Mouse (Mus musculus) hindbrain, embryonic 10.5 days (tissue): ENCODE measurements around the gene Ptx4. TPM values are rescaled to one million over a fixed set of nuclear protein-coding genes. Genes with fewer than 3 reads are reported as not detected.

Source experiments
- DNase-seq: peaks from one replicate; pipeline ENCODE4 v3.0.0-alpha.2; 2017; ENCODE audit warnings: low spot score
- H3K27ac ChIP-seq: fragments of 300-500 bp; sonication (generic); 2 replicates; pipeline ENCODE4 v1.5.1; 2016; ENCODE audit warnings: mild to moderate bottlenecking, moderate library complexity
- H3K27me3 ChIP-seq: fragments of 300-500 bp; sonication (generic); 2 replicates; pipeline ENCODE4 v1.6.1; 2016; ENCODE audit warnings: mild to moderate bottlenecking; ENCODE audit not compliant: poor library complexity, insufficient read depth, severe bottlenecking
- H3K36me3 ChIP-seq: fragments of 300-500 bp; sonication (generic); 2 replicates; pipeline ENCODE4 v1.6.1; 2016; ENCODE audit warnings: mild to moderate bottlenecking, moderate library complexity
- H3K4me1 ChIP-seq: fragments of 300-500 bp; sonication (generic); replicated peaks from 2 replicates; pipeline ENCODE4 v1.6.1; 2016; ENCODE audit warnings: mild to moderate bottlenecking
- H3K4me3 ChIP-seq: fragments of 300-500 bp; sonication (generic); 2 replicates; pipeline ENCODE4 v1.5.1; 2016; ENCODE audit warnings: mild to moderate bottlenecking, moderate library complexity
- H3K9me3 ChIP-seq: fragments of 300-500 bp; sonication (generic); 2 replicates; pipeline ENCODE4 v1.6.1; 2016; ENCODE audit warnings: mild to moderate bottlenecking, moderate library complexity
- WGBS: fragments of 180-500 bp; shearing (Covaris S2); methylation state at CpG from one replicate; pipeline ENCODE4 v1.1.7; 2016; 5-methylcytosine and 5-hydroxymethylcytosine counted together
- polyA plus RNA-seq: library from polyadenylated mRNA; unstranded; fragments of >200 nt; fragmentation: Nextera tagmentation; extraction: Ambion mirVana; gene quantifications from 2 replicates; pipeline ENCODE4 v1.2.1, GENCODE M21; 2016

The Ptx4 gene
- polyA plus RNA-seq: not detected in 2 replicates

DNA sequence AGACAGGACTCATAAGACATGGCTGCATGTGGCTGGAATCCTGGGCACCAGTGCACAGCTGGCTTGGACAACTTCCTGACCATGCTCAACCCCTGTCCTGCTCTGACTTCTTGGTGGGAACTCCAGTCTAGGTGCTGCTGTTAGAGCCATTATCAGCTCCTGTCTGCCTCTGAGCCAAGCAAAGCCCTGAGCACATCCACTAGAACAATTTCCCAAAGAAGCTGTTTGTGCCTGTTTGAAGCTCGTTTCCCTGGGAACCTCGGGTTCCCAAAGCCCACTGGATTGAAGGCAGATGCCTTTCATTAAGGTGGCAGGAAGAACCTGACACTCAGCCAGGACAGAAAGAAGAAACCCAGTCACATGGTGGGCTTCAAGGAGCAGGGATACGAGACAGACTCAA, at the start of gene Ptx4:
Ptx4 (plus strand) TSS at position 355 of the 400 bp plus-strand sequence.
- Histone ChIP-seq H3K4me3 (no peak within 1 kb of the TSS), H3K9me3 (no peaks in the 10 kb centered on the region), H3K36me3 (no peaks in the 10 kb centered on the region), H3K4me1 (peaks cover 7% of the 10 kb centered on the region; the same call in 1 of the 2 replicates), H3K27ac (no peak within 1 kb of the TSS), H3K27me3 (no peaks in the 10 kb centered on the region; the same call in 1 of the 2 replicates)
- no peak for DNase-seq
- WGBS: 46% methylated on average over 3 of the region's 3 CpGs

GRCm38 (mm10) chr17:25076906-25077305, 43.7 kb upstream of the Ptx4 start:
- 0 out of 2 replicates have a peak, but pooled peaks cover 11% of the 10 kb centered on the region for H3K4me1 ChIP-seq
- no peak overlapping the region for H3K4me3 ChIP-seq
- H3K27ac ChIP-seq: no peak overlapping the region
- no peak for DNase-seq
- H3K27me3 ChIP-seq: no peaks in the 10 kb centered on the region
- WGBS: 91% methylated on average over 4 of the region's 4 CpGs
- peaks cover 41% of the 10 kb centered on the region for H3K36me3 ChIP-seq
- no peaks in the 10 kb centered on the region for H3K9me3 ChIP-seq

GRCm38 (mm10) chr17:25077771-25078372, 42.7 kb upstream of the Ptx4 start:
- no peak for DNase-seq
- WGBS: 89% methylated on average over 13 of the region's 13 CpGs
- no peak overlapping the region for H3K27ac ChIP-seq
- H3K4me1 ChIP-seq: 0 out of 2 replicates have a peak, but pooled peaks cover 11% of the 10 kb centered on the region
- H3K27me3 ChIP-seq: no peaks in the 10 kb centered on the region
- H3K9me3 ChIP-seq: no peaks in the 10 kb centered on the region
- H3K4me3 ChIP-seq: no peak overlapping the region
- H3K36me3 ChIP-seq: peaks cover 35% of the 10 kb centered on the region

- Histone ChIP-seq H3K9me3 (no peaks in the 10 kb centered on the region), H3K4me3 (peak overlapping the region; percentile 35), H3K27ac (peak overlapping the region; percentile 80), H3K4me1 (peaks cover 22% of the 10 kb centered on the region; the same call in 1 of the 2 replicates), H3K27me3 (no peaks in the 10 kb centered on the region), H3K36me3 (peaks cover 30% of the 10 kb centered on the region)
- DNase-seq: no peak
- WGBS: 90% methylated on average over 13 of the region's 13 CpGs
Observed at GRCm38 (mm10) chr17:25080210-25080609, 40.4 kb upstream of the Ptx4 start.

- H3K4me1 ChIP-seq: peaks cover 22% of the 10 kb centered on the region; the same call in 1 of the 2 replicates
- H3K36me3 ChIP-seq: peaks cover 30% of the 10 kb centered on the region
- no peak for DNase-seq
- 77% methylated on average over 11 of the region's 11 CpGs for WGBS
- no peaks in the 10 kb centered on the region for H3K9me3 ChIP-seq
- peak overlapping the region; percentile 35 for H3K4me3 ChIP-seq
- peak overlapping the region; percentile 80 for H3K27ac ChIP-seq
- no peaks in the 10 kb centered on the region for H3K27me3 ChIP-seq
Observed at GRCm38 (mm10) chr17:25080960-25081381, 39.6 kb upstream of the Ptx4 start.

DNA sequence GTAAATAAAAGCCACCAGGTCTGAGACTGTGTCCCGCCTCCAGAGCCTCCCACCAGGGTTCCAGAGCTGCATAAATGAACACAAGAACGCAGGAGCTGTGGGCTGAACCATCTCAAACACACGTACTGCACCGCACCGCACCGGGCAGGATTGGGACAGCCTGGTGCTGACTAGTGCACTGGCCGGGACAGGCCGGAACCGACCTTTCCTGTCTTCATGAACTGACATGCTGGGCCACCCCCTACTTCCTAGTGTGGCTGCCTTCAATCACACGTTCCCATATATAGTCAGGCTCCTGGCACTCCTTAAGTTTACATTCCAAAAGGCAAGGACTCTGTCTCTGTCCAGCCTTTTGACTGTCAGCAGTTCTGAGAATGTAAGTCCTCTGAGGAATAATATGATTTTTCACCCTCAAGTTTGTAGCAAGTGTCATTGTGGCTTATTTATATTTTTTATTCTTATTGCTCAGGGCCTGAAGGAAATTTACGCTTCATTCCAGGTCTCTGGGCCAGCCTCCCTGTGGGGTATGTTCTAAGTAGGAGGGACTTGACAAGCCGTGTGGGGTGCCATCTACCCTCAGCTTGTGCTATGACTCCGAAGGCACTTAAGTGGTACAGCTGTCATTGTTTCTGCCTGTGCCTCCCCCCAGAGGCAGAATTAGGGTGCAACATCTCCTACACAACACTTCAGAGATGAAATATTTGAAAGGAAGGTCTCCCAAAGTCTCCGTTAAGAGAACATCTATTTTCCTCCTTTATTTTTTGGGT, 38.3 kb upstream of the Ptx4 start:
- Histone ChIP-seq H3K4me3 (no peak overlapping the region), H3K36me3 (peaks cover 27% of the 10 kb centered on the region), H3K4me1 (peaks cover 22% of the 10 kb centered on the region; the same call in 1 of the 2 replicates), H3K27me3 (no peaks in the 10 kb centered on the region), H3K9me3 (no peaks in the 10 kb centered on the region), H3K27ac (peak overlapping the region; percentile 64)
- no peak for DNase-seq
- WGBS: 74% methylated on average over 14 of the region's 14 CpGs

DNA sequence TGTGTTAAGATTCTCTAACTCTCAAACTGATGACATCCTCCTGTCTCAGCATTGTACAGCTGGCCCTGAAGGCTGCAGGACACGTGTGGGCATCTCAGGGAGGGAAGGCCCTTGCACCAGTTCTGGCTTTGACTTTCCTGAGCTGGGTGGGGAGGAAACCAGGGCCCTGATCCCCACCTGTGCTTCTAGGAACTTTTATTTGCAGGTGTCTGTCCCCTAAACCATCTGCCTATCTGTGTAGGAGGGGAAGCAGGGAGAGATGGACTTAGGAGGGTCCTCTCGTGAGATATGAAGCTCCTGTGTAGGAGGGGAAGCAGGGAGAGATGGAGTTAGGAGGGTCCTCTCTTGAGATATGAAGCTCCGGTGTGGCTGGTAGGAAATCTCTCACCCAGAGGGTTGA, 37.7 kb upstream of the Ptx4 start:
- Histone ChIP-seq H3K36me3 (peaks cover 25% of the 10 kb centered on the region), H3K27ac (peak overlapping the region; percentile 54), H3K27me3 (no peaks in the 10 kb centered on the region), H3K4me3 (no peak overlapping the region), H3K9me3 (no peaks in the 10 kb centered on the region), H3K4me1 (peaks cover 22% of the 10 kb centered on the region; the same call in 1 of the 2 replicates)
- DNase-seq: no peak
- WGBS: 65% methylated on average over 3 of the region's 3 CpGs

DNA sequence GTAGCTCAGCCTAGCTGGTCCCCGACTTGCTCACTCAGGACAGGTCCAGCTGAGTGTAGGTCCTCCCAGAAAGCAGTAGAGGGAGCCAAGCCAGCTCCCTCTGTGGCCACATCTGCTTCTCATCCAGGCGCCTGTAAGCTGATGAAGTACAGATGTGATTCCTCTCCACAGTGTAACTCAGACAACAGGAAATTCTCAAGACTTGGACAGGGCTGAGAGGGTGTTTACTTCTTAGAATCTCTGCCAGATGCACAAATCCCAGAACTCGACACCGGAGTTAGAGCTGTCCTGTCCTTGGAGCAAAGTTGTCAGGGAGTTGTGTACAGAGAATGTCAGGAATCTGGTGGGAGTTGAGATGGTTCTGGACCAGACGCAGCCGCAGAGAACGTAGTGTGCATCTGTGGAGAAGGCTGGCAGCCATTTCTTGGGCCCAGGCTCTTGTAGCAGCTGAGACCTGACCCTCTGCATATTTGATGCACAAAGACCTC, 37.1 kb upstream of the Ptx4 start, which contains the start of gene Tmem204:
Tmem204 (minus strand) TSS at position 148 of the 488 bp plus-strand sequence.
- Histone ChIP-seq H3K36me3 (peaks cover 29% of the 10 kb centered on the region), H3K27me3 (no peaks in the 10 kb centered on the region), H3K4me3 (no peak within 1 kb of the TSS), H3K4me1 (peaks cover 22% of the 10 kb centered on the region; the same call in 1 of the 2 replicates), H3K9me3 (no peaks in the 10 kb centered on the region), H3K27ac (peak within 1 kb of the TSS; percentile 78)
- WGBS: 55% methylated on average over 7 of the region's 7 CpGs
- DNase-seq: peak; percentile 70

GRCm38 (mm10) chr17:25084835-25085385, 35.6 kb upstream of the Ptx4 start:
- no peaks in the 10 kb centered on the region for H3K9me3 ChIP-seq
- H3K4me3 ChIP-seq: no peak overlapping the region
- peak overlapping the region; percentile 35; the same call in 1 of the 2 replicates for H3K27ac ChIP-seq
- peaks cover 36% of the 10 kb centered on the region for H3K36me3 ChIP-seq
- peaks cover 22% of the 10 kb centered on the region; the same call in 1 of the 2 replicates for H3K4me1 ChIP-seq
- 84% methylated on average over 13 of the region's 13 CpGs for WGBS
- no peaks in the 10 kb centered on the region for H3K27me3 ChIP-seq
- DNase-seq: no peak

- Histone ChIP-seq H3K36me3 (peaks cover 39% of the 10 kb centered on the region), H3K4me3 (no peak overlapping the region), H3K9me3 (no peaks in the 10 kb centered on the region), H3K27ac (no peak overlapping the region), H3K27me3 (no peaks in the 10 kb centered on the region), H3K4me1 (peaks cover 14% of the 10 kb centered on the region; the same call in 1 of the 2 replicates)
- no peak for DNase-seq
- WGBS: 93% methylated on average over 7 of the region's 7 CpGs
Observed at GRCm38 (mm10) chr17:25086724-25087123, 33.8 kb upstream of the Ptx4 start.

GRCm38 (mm10) chr17:25089158-25089557, 31.4 kb upstream of the Ptx4 start:
- Histone ChIP-seq H3K4me3 (no peak overlapping the region), H3K36me3 (peaks cover 59% of the 10 kb centered on the region)
- WGBS: 92% methylated on average over 10 of the region's 10 CpGs

DNA sequence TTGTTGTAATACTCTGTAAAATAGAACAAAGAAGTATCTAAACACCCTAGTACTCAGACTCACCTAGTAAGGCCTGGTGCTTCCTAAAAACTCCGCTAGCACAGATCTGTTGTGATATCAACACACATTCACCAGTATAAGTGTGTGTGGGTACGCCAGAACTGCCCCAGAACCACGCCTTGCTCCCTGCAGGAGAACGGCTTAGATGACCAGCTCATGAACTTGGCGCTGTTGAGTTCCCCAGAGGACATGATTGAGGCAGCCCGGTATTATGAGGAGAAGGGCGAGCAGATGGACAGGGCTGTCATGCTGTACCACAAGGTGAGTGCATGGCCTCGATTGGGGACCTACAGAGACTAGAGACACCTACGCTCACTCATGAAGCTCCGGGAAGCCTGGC, 30.1 kb upstream of the Ptx4 start:
- Histone ChIP-seq H3K4me3 (no peak overlapping the region), H3K27me3 (no peaks in the 10 kb centered on the region), H3K36me3 (peaks cover 72% of the 10 kb centered on the region), H3K9me3 (no peaks in the 10 kb centered on the region), H3K27ac (no peak overlapping the region), H3K4me1 (no peaks in the 10 kb centered on the region)
- 92% methylated on average over 10 of the region's 10 CpGs for WGBS
- DNase-seq: no peak

More at GRCm38 (mm10) chr17:25089158-25089557, 31.4 kb upstream of the Ptx4 start:
- H3K9me3 ChIP-seq: no peaks in the 10 kb centered on the region
- no peaks in the 10 kb centered on the region for H3K27me3 ChIP-seq
- DNase-seq: no peak
- no peaks in the 10 kb centered on the region for H3K4me1 ChIP-seq
- H3K27ac ChIP-seq: peak overlapping the region; percentile 56; the same call in 1 of the 2 replicates
